Mouse (Mus musculus) midbrain, embryonic 14.5 days (tissue): Measurements from ENCODE around the gene Prkci. TPM values are rescaled to one million over a fixed set of nuclear protein-coding genes. Genes with fewer than 3 reads are reported as not detected.

Source experiments
- ATAC-seq: fragments of 200-750 bp; cut with Nextera tagmentation; 2 replicates; pipeline ENCODE4 v1.8.0; 2017; ENCODE audit warnings: moderate number of reproducible peaks, moderate library complexity; ENCODE audit not compliant: low FRiP score, low TSS enrichment
- DNase-seq: peaks from one replicate; pipeline ENCODE4 v3.0.0-alpha.2; 2015
- H3K27ac ChIP-seq: fragments of 300-500 bp; sonication (generic); replicated peaks from 2 replicates; pipeline ENCODE4 v1.5.1; 2014; ENCODE audit warnings: mild to moderate bottlenecking, low read depth, low read length, moderate library complexity
- H3K27me3 ChIP-seq: fragments of 300-500 bp; sonication (generic); 2 replicates; pipeline ENCODE4 v1.6.1; 2014; ENCODE audit warnings: low read length, control low read depth, mixed read lengths; ENCODE audit not compliant: control insufficient read depth, insufficient read depth
- H3K36me3 ChIP-seq: fragments of 300-500 bp; sonication (generic); 2 replicates; pipeline ENCODE4 v1.6.1; 2014; ENCODE audit warnings: low read length, control low read depth; ENCODE audit not compliant: control insufficient read depth, insufficient read depth
- H3K4me1 ChIP-seq: fragments of 300-500 bp; sonication (generic); 2 replicates; pipeline ENCODE4 v1.6.1; 2014; ENCODE audit warnings: mild to moderate bottlenecking, antibody characterized with exemption, low read length, control low read depth; ENCODE audit not compliant: control insufficient read depth, insufficient read depth
- H3K4me2 ChIP-seq: fragments of 300-500 bp; sonication (generic); 2 replicates; pipeline ENCODE4 v1.6.1; 2014; ENCODE audit warnings: mild to moderate bottlenecking, low read length, moderate library complexity
- H3K4me3 ChIP-seq: fragments of 300-500 bp; sonication (generic); replicated peaks from 2 replicates; pipeline ENCODE4 v1.5.1; 2014; ENCODE audit warnings: low read depth, low read length
- H3K9ac ChIP-seq: fragments of 300-500 bp; sonication (generic); replicated peaks from 2 replicates; pipeline ENCODE4 v1.6.1; 2014; ENCODE audit warnings: mild to moderate bottlenecking, low read length, moderate library complexity
- H3K9me3 ChIP-seq: fragments of 300-500 bp; sonication (generic); 2 replicates; pipeline ENCODE4 v1.6.1; 2016; ENCODE audit warnings: low read length, control low read depth, mixed read lengths; ENCODE audit not compliant: control insufficient read depth
- WGBS: fragments of 180-500 bp; shearing (Covaris S2); extraction: QIAGEN DNeasy Blood & Tissue Kit; methylation state at CpG from one replicate; pipeline ENCODE4 v1.1.7; 2014; 5-methylcytosine and 5-hydroxymethylcytosine counted together
- polyA plus RNA-seq: library from polyadenylated mRNA; unstranded; fragments of >200 nt; fragmentation: Nextera tagmentation; extraction: Ambion mirVana; gene quantifications from 2 replicates; pipeline ENCODE4 v1.2.1, GENCODE M21; 2014

Gene Prkci
- polyA plus RNA-seq, 1 experiment from 2014 or later, result 34.4 TPM

DNA sequence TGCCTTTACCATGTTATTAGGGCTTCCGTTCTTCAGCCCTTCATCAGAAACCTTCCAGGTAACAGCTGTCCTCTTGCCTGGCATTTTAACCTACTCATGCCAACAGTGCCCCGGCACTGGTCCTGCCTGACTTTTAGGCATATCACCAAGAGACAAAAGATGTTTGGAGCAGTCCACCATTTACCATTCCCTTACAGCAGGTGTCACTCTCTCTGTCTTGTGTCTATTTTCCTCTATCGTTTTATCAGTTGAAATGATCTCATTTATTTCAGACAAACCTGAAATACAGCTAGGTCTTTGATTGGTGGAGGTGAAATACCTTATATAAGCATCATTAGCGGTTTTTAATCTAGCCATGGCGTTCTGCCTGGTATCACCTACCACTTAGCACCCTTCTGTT, 53.5 kb downstream of the Prkci start:
- no peaks in the 10 kb centered on the region for H3K27me3 ChIP-seq
- no peak overlapping the region for H3K4me3 ChIP-seq
- no peak overlapping the region for H3K4me2 ChIP-seq
- H3K9me3 ChIP-seq, result no peaks in the 10 kb centered on the region
- H3K4me1 ChIP-seq, result no peaks in the 10 kb centered on the region
- no peak overlapping the region for H3K9ac ChIP-seq
- no peak overlapping the region for H3K27ac ChIP-seq
- no peak for DNase-seq
- WGBS, result 92% methylated on average over 5 of the region's 5 CpGs
- H3K36me3 ChIP-seq, result 0 out of 2 replicates have a peak, but pooled peaks cover 12% of the 10 kb centered on the region
- no peak for ATAC-seq

DNA sequence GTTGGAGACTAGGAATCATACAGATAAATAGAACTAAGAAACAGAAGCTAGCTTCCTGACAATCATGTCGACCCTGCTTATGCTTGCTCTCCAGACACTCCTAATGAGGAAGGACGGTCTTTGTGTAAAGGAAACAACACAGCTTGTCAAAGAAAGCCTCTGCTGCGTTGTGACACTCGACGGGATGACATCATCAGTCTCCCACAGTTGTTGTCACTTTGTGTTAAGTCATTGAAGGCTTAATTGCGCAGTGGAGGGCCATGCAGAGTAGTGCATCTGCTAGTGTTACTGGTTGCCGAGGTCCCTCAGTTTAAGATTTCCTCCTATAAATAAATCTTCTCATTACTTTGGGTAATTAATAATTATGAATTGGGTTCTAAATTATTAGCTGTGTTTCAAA, 54.8 kb downstream of the Prkci start:
- no peak overlapping the region for H3K4me2 ChIP-seq
- H3K27me3 ChIP-seq, result no peaks in the 10 kb centered on the region
- no peak overlapping the region for H3K9ac ChIP-seq
- no peak overlapping the region for H3K4me3 ChIP-seq
- WGBS, result 39% methylated on average over 7 of the region's 7 CpGs
- H3K36me3 ChIP-seq, result 0 out of 2 replicates have a peak, but pooled peaks cover 11% of the 10 kb centered on the region
- ATAC-seq, result peak; percentile 60; the same call in 1 of the 2 replicates
- no peaks in the 10 kb centered on the region for H3K9me3 ChIP-seq
- H3K4me1 ChIP-seq, result no peaks in the 10 kb centered on the region
- DNase-seq, result peak; percentile 55
- no peak overlapping the region for H3K27ac ChIP-seq

- H3K9me3 ChIP-seq, result no peaks in the 10 kb centered on the region
- no peaks in the 10 kb centered on the region for H3K4me1 ChIP-seq
- no peak for ATAC-seq
- H3K27me3 ChIP-seq, result no peaks in the 10 kb centered on the region
- no peak for DNase-seq
- H3K4me2 ChIP-seq, result no peak overlapping the region
- H3K27ac ChIP-seq, result no peak overlapping the region
- H3K36me3 ChIP-seq, result 0 out of 2 replicates have a peak, but pooled peaks cover 9% of the 10 kb centered on the region
- H3K4me3 ChIP-seq, result no peak overlapping the region
- 76% methylated on average over 9 of the region's 9 CpGs for WGBS
- H3K9ac ChIP-seq, result no peak overlapping the region
Observed at GRCm38 (mm10) chr3:31051730-31052129, 56.2 kb downstream of the Prkci start.

DNA sequence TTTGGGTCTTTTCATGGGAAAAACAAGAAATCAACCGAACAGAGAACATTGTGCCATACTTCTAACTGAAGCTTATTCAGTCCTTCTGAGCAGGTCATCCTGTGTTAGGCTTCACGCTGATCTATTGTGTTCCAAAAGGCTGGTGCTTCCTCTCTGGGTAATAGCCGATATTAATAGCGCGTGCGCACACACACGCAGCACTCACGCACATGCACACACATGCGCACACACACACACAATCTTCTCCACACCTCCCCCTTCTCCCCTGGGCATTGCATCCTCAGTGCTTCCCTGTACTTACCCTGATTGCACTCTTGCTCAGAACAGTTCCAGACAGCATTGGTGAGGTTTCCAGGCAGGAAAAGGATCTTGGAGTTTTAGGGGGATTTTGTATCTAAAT, 57.6 kb downstream of the Prkci start:
- Histone ChIP-seq H3K36me3 (0 out of 2 replicates have a peak, but pooled peaks cover 8% of the 10 kb centered on the region), H3K9ac (no peak overlapping the region), H3K4me2 (no peak overlapping the region), H3K4me3 (no peak overlapping the region), H3K27me3 (no peaks in the 10 kb centered on the region), H3K27ac (no peak overlapping the region), H3K9me3 (no peaks in the 10 kb centered on the region), H3K4me1 (no peaks in the 10 kb centered on the region)
- no peak for ATAC-seq
- DNase-seq, result no peak
- 92% methylated on average over 9 of the region's 9 CpGs for WGBS

DNA sequence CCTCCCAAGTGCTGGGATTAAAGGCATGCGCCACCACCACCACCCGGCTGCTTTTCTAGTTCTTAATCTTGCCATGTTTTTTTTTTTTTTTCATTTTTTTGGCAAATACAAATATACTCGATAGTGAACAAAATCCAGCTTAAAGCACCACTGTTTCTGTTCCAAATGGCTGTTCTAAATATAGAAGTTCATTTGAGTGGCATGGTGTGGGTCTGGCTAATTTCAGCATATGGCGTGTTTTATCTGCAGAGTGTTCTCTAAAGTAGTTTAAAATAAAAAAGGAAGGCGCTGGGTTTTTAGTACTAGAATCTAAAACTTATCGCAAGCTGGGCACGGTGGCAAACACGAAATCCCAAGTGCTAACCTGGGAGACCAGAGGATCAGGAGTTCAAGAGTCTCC, 59.3 kb downstream of the Prkci start:
- ATAC-seq, result no peak
- Histone ChIP-seq H3K27me3 (no peaks in the 10 kb centered on the region), H3K4me1 (no peaks in the 10 kb centered on the region), H3K4me2 (no peak overlapping the region), H3K4me3 (no peak overlapping the region), H3K9me3 (no peaks in the 10 kb centered on the region), H3K9ac (no peak overlapping the region), H3K36me3 (0 out of 2 replicates have a peak, but pooled peaks cover 5% of the 10 kb centered on the region), H3K27ac (no peak overlapping the region)
- 98% methylated on average over 8 of the region's 8 CpGs for WGBS
- DNase-seq, result no peak

- WGBS, result 36% methylated on average over 17 of the region's 17 CpGs
- peak overlapping the region; percentile 47 for H3K4me2 ChIP-seq
- H3K9me3 ChIP-seq, result no peaks in the 10 kb centered on the region
- H3K9ac ChIP-seq, result no peak overlapping the region
- no peaks in the 10 kb centered on the region for H3K27me3 ChIP-seq
- ATAC-seq, result 0 out of 2 replicates have a peak, but pooled peaks have one; percentile 7
- peak overlapping the region; percentile 24 for H3K4me3 ChIP-seq
- no peak overlapping the region for H3K27ac ChIP-seq
- H3K36me3 ChIP-seq, result no peaks in the 10 kb centered on the region
- DNase-seq, result no peak
- H3K4me1 ChIP-seq, result no peaks in the 10 kb centered on the region
Observed at GRCm38 (mm10) chr3:31056047-31056650, 60.6 kb downstream of the Prkci start.

DNA sequence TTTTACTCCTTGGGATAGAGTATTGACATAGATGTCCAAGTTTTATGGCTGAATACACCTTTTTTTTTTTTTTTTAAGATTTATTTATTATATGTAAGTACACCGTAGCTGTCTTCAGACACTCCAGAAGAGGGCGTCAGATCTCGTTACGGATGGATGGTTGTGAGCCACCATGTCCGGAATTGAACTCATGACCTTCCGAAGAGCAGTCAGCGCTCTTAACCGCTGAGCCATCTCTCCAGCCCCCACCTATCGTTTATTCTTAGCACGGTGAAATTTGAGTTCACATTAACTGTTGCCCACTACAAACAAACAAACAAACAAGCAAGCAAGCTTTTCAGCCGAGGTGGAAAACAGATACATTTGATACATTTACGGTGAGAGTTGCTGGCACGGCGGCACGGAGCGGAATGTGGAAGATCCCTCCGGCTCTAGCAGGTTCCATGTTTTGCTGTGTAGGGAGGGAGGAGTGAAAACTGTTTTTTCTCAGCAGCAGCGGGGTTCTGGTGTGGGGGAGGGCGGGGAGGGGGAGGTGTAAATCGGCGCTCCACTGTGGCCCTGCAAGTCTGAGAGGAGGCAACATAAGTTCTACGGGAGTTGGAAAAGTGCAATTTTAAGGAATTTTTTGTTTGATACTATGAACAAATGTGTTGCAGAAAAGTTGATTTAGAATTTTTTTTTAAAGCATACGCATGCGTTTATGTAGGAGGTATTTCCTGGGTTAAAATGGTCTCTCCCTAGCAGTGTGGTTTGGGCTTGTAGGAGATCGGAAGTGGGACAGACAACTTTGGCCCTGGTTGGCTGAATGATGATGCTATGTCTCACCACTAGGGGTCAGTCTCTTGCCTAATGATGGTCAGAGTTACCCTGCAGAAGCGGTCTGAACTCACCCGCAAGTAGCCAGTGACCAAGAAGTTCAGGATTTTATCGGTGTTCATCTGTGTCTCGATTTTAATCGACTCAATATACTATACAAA, 61.4 kb downstream of the Prkci start:
- Histone ChIP-seq H3K4me3 (peak overlapping the region; percentile 24), H3K4me1 (no peaks in the 10 kb centered on the region), H3K36me3 (no peaks in the 10 kb centered on the region), H3K9me3 (no peaks in the 10 kb centered on the region), H3K27ac (no peak overlapping the region; the same call in 1 of the 2 replicates), H3K9ac (no peak overlapping the region), H3K4me2 (peak overlapping the region; percentile 47), H3K27me3 (no peaks in the 10 kb centered on the region)
- WGBS, result 5% methylated on average over 30 of the region's 30 CpGs
- DNase-seq, result peak; percentile 89
- ATAC-seq, result peak; percentile 85

DNA sequence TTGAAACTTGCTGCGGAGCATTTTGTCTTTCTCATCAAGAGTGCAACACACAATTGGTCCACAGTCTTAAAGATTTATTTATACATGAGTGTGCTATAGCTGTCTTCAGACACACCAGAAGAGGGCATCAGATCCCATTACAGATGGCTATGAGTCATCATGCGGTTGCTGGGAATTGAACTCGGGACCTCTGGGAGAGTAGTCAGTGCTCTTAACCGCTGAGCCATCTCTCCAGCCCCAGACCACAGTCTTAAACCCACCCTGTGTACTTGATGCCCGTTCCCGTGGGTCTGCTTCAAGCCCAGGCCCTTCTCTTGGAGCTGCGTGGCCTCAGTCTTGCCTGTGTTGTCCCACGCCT, 65.2 kb downstream of the Prkci start:
- Histone ChIP-seq H3K4me2 (no peak overlapping the region), H3K9me3 (no peaks in the 10 kb centered on the region), H3K4me3 (no peak overlapping the region), H3K4me1 (no peaks in the 10 kb centered on the region), H3K27ac (no peak overlapping the region), H3K27me3 (no peaks in the 10 kb centered on the region), H3K9ac (no peak overlapping the region), H3K36me3 (no peaks in the 10 kb centered on the region)
- no peak for DNase-seq
- WGBS, result 91% methylated on average over 8 of the region's 8 CpGs
- no peak for ATAC-seq
